Mouse (Mus musculus): ENCODE results near the gene Epb41l2. TPM values are rescaled to one million over a fixed set of nuclear protein-coding genes. Genes with fewer than 3 reads are reported as not detected.

The Epb41l2 gene
- total RNA-seq, 4 experiments from 2014 or later = 104 to 132 (median 122) TPM

DNA sequence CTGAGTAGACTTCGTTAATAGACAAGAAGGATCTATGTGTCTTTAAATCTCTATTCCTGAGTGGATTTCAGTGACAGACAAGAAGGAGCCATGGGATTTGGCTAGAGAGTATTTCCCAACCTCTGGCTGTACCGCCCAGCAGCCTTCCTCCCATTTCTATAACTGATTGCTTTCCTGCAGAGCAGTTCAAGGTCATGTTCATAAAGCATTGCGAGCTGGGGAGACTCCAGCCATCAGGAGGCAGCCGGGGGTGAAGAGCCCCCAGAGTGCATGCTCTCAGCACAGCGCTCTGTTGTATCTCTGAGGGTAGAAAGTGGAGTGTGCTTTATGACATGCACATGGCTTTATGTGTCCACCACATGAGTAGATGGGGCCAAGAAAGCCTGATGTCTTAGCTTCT lies 123.2 kb downstream of the Epb41l2 start:
- DNase-seq (ENCODE audit: low spot score in 2 of 2) = no peak

DNA sequence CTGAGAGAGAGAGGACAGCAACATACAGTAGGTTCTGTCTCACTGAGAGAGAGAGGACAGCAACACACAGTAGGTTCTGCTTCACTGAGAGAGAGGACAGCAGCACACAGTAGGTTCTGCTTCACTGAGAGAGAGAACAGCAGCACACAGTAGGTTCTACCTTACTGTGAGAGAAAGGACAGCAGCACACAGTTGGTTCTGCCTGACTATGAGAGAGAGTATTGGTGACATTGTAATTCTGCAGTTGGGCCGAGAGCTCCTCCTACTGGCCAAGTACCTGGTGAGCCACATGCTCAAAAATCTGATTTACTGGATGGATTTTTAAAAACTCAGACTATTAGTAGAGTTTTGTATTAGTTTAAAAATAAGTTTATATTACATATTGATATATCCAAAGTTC lies 128.9 kb downstream of the Epb41l2 start:
- peak; percentile 27 to 29 for DNase-seq (ENCODE audit: low spot score in 2 of 2)

DNA sequence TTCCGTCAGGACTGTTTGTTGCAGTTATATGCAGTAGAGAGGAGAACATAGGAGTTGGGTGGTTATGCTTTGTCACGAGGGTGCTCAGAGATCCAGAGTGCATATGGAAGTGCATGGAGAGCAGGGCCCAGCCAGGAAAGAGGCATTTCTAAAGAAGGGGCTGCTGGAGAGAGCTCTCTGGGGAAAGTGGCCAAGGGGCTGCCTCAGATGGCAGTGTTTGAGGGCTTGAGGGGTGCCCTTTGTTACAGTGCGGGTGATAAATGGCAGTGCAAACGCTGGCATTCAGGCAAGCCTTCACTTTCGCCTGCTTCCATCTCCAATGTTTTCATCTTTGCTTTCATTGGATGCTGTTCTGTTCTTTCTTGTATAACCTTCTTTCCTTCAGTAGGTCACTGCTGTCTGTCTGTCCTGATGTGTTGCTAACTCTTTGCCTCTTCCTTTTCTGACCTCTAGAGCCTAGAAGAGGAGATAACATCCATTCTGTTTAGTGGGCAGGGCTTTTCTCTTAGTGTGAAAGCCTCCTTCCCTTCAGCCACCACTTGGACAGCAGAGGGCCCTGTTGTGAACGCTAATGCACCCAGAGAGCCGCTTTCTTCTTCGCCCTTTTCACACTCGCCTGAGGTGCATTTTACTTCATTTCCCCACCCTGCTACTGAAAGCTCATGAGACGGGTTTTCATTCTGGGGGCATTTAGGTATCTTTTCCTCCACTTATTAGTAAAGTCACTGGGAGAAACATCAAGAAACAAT lies 139.9 kb downstream of the Epb41l2 start:
- no peak for DNase-seq (ENCODE audit: low spot score in 2 of 2)

DNA sequence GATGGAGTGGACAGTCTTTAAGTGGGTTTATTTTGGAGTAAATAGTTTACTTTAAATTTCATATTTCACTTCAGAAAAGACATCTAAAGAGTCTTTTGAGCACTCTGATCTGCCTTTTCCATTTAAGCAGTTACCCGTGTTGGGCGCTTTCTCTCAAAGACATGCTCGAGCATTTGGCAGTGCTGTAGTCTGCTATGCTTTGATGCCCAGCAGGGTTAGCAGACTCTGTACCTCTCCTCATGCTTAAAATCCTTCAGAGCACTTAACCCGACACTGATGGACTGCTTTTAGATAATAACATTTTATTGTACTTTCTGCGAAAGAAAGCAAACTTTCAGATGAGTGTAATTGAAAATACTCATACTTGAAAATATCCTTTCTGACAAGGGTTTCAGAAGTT lies 143.7 kb downstream of the Epb41l2 start:
- DNase-seq (ENCODE audit: low spot score in 2 of 2) = no peak

DNA sequence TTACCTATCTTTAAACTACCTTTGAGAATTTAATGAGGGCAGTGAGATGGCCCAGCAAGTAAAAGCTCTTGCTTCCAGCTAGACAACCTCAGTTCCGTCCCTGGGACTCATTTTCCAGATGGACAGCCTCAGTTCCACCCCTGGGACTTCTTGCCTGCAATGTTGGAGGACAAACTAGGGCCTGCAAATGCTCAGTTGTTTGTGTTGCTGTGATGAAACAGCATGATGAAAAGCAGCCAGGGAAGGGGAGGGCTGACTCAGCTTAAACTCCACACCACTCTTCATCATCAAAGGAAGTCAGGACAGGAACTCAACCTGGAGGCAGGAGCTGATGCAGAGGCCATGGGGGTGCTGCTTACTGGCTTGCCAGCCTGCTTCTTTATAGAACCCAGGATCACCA lies 154.2 kb downstream of the Epb41l2 start:
- DNase-seq (ENCODE audit: low spot score in 2 of 2) = no peak

DNA sequence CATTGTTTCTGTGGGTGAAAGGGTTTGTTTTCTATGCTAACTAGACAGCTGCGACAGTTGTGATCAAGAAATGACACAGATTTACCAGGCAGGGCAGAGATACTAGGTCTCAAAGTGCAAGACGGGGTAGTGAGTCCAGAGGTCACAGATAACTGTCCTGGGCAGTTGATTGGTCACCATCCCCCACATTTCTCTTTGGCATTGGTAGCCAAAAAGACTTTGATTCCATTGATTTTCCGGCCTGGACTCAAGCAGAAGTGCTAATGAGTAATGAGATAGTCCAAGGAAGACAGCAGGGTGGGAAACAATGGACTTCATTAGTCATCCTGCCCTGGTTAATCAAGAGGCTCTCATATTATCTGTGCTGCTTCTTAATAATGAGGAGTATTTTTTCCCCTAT lies 160.4 kb downstream of the Epb41l2 start:
- DNase-seq (ENCODE audit: low spot score in 2 of 2) = no peak

DNA sequence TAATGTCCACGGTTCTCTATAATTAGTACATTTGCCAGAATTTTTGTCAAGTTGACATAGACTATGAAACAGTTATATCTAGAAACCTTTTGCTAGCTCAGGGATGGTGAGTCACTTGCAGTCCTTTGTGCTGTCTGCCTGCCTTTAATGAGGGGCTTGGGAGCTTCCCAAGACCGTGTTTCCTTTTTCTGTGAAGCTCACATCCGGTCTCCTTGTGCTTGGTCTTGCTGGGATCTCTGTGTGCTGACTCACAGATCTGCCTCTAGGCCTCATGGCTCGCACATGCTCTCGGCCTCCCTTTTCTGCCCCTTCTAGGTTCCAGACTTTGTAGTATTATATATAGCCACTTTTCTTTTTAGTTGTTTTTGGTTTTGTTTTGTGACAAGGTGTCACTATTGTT lies 160.8 kb downstream of the Epb41l2 start:
- no peak for DNase-seq (ENCODE audit: low spot score in 2 of 2)

DNA sequence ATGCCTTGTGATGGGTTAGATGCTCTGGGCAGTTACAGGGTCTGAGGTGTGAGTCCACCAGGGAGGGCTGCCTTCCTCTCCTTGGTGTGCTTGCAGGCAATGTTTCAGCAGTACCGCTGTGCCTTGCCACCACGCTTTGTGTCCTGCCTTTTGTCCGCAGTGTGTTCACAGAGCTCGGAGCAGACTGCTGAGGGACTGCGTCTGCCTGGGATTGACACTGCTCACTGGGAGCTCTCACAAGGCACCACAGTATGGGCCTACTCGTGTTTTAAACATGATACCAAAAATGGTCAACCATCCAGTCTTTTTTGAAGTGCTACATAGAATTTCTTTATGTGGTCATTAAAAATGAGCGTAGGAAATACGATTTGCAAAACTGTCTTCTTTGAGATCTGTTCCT lies 164.1 kb downstream of the Epb41l2 start:
- no peak for DNase-seq (ENCODE audit: low spot score in 2 of 2)

DNA sequence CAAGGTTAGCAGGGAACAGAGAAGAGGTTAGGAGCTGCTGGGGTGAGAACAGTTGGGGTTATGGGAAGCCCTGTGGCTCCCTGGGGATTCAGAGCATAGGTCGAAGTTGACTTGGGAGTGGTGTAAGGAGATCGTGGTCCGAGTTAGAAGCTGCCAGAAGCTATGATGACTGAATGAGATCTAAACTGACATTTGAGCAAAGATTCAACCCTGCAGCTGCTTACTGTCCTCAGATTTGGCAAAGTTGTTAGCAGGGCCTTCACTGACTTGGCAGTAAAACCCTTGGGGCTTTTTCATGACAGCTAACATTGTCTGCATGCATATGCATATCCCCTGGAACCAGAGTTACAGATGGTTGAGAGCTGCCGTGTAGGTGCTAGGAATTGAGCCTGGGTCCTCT lies 166.6 kb downstream of the Epb41l2 start:
- DNase-seq (ENCODE audit: low spot score in 2 of 2) = no peak

DNA sequence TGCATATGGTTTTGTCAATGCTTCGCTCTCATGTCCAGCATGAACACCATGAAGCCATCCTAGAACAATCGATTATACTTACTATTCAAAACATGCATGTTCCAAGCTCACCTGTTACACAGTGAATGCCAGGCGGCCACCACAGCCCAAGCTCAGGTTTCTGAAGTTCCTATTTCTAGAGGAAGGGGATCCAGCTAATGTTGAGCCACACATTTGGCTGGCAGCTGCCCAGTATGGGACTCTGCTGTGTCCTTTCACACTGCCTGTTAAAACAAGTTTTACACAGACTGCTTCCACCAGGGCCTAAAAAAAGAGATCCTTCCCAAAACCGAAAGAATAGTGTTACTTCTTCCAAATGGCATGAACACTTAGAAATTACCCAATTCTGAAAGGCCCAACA lies 167.0 kb downstream of the Epb41l2 start:
- DNase-seq (ENCODE audit: low spot score in 2 of 2) = no peak

DNA sequence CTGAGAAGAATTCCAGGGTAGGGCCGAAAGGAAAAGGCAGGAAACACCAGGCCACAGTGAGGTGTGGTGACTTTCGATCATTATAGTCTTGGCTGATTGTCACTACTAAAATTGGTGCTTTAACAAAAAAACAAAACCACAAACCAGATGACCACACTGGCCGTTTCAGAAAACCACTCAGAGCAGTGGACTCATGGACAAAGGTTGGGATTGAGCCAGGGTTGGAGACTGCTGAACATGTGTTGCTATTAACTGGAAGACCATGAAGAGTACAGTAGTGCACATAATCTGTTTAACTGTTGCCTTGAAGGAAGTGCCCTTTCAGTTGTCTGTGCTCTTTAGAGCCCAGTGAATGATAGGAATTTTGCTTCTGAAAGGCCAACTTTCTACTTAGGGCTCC lies 167.5 kb downstream of the Epb41l2 start:
- DNase-seq (ENCODE audit: low spot score in 2 of 2) = no peak

DNA sequence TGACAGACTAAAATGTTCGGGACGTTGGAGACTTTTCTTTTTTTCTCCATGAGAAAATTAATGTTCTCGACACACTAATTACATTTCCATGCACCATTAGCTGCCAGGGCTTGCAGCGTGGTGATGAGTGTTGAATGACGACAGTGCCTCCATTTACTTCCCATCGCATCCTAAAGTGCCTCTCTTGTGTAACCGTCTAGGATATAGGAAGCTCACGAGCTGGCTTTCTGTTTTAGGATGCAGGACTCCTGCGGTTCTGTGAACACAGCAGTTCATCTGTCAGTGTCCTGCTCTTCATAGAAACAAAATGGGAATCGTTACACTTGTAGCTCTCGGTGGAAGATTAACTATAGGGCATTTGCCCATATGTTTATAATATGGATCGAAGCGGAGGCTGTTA lies 171.7 kb downstream of the Epb41l2 start:
- DNase-seq (ENCODE audit: low spot score in 2 of 2) = no peak

DNA sequence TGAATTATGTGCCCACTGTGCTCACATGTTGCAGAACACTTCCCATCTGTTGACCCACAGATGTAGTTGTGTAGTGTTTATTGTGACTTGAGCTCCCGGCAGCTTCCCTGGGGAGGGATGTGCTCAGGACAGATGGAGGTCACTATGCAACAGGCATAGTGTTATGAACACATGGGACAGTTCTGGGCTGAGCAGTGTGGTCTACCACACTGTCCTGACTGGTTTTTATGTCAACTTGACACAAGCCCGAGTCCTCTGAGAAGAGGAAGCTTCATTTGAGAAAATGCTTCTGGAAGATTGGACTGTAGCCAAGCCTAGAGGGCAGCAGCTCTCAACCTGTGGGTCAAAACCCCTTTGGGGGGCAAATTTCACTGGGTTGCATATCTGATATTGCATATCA lies 173.5 kb downstream of the Epb41l2 start:
- DNase-seq (ENCODE audit: low spot score in 2 of 2) = no peak

DNA sequence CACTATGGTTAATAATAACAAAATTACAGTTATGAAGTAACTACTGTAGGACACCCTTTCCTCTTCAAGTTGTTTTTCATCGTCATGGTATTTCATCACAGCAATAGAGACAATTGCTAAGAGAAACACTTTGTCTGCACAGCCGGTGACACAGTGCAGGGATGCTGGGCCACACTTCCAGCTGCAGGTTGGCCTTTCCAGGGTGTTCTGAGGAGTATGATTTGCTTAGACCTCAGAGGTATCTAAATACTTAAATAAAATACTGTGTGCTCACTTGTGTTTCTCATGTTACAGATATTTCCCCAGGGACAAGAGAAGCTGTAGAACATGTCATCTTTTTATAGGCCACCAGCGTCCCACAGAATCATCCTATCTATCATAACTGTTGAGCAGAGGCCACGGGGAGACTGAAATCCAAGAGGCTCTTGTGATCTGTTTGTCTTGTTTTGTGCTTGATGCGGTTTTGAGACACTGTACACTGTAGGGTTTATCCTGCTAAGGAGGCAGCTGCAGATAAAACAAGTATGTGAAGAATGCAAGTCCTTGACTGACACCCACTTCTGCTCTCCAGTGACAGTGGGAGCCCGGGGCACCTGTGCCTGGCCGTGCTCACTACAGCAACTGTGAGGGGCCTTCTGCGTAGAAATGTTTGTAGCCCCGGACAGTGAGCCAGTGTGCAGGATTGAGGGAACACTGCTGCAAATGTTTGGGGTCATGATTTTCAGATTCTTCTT lies 174.1 kb downstream of the Epb41l2 start:
- DNase-seq (ENCODE audit: low spot score in 2 of 2) = no peak

DNA sequence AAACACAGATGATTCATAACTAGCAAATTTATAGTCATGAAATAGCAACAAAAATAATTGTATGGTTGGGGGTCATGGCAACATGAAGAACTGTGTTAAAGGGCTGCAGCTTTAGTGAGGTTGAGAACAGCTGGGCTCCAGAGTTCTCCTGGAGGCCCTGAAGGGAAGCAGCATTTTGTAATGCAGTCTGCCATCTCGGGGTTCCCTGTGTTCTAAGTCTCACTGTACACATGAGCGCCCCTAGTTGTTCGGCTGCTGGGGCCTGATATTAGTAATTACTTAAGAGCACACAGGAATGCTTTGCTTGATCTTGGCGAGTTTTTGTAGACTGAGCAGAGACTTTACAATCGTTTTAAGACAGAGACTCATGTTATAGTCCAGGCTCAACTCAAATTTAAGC lies 174.9 kb downstream of the Epb41l2 start:
- no peak for DNase-seq (ENCODE audit: low spot score in 2 of 2)

DNA sequence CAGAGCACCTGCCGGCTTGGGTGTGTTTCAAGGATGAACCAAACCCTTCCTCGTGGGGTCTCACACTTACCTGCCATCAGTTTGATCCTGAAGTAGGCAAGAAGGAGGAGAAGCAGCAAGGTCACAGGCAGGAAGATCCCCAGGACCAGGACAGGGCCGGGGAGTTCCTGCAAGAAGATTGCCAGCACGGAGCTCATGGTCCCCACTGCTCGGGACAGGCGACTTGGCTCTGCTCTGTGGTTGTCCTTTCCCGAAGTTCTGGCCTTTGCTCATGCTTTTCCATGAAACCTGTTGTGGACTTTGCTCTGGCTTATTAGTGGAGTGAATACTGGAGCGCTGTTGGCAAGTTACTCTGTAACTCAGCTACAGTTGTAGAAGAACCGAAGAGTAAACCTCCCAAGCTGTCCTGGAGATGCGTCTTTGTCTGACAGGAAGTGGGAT lies 176.3 kb downstream of the Epb41l2 start, which contains the start of gene Smlr1:
Gene Smlr1 (minus strand): TSS at position 377 of the 441 bp plus-strand sequence.
- no peak for DNase-seq (ENCODE audit: low spot score in 2 of 2)

DNA sequence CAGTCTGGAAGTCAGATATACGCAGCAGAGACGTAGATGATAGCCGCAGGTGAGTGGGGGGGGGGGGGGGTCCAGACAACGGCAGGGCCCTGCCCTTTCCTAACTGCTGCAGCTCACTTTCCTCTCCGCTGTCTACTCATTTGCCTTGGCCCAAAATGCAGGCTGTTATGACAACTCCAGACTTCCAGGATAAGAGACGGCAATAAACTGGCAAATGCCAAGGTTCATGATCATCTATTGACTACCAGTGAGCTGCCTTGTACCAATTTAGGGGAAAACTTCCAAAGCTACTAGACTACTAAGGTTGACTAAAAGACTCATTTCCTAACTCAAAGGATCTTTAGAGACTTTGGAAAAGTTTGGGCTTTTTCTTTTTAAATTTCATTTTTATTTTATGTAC lies 177.0 kb downstream of the Epb41l2 start:
- no peak for DNase-seq (ENCODE audit: low spot score in 2 of 2)

DNA sequence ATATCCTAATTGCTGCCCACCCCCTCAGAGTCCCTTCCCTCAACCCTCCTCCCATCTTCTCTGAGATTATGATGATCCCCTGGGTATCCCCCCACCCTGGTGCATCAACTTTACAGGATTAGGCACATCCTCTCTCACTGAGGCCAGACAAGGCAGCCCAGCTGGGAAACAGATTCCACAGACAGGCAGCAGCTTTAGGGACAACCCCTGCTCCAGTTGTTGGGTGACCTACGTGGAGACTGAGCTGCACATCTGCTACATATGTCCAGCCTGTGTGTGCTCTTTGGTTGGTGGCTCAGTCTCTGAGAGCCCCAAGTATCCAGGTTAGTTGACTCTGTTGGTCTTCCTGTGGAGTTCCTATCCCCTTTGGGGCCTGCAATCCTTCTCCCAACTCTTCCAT lies 179.1 kb downstream of the Epb41l2 start:
- DNase-seq (ENCODE audit: low spot score in 2 of 2) = no peak

DNA sequence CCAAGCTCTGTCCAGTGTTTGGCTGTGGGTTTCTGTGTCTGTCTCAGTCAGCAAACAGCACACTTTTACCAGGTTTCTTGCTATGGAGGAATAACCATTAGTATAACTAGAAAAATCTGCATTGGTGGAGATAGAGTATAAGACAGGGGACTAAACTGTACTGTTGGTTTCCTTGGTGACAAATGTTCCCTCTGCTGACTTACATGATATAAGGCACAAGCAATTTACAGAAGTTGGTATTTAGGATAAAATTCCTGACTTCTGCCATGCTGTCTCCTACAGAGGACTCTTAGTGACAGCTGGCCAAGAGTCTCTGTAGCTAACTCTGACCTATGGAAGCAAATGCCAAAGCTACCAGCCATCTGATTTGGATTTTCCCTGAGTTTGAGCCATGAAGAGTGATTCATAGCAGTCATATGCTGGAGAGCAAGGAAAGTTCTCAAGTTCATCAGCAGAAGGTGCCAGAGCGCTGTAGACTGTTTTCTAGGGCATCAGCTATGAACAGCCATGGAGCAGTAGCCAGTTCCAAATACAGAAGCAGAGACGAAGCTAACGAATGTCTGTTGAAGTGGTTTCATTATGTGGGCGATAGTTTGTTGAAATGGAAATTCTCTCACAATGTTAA lies 179.7 kb downstream of the Epb41l2 start:
- DNase-seq (ENCODE audit: low spot score in 2 of 2) = peak; percentile 11 to 64

DNA sequence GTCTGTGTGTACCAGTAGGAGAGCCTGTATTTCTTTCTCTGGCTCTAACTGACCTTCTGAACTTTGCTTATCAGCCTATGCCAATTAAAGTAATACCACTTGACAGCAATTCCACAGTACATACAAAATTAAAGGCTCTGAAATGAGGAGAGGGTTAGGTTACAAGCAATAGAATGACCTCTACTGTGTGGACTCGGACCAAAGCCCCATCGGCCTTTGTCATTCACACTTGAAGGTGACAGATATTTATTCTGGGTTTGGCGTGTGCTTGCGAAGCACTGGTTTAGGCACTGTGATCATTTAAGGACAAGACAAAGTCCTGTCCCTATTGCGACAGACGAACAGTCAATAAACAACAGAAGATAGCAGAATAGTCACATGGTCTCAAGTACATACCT lies 180.2 kb downstream of the Epb41l2 start:
- DNase-seq (ENCODE audit: low spot score in 2 of 2) = no peak

DNA sequence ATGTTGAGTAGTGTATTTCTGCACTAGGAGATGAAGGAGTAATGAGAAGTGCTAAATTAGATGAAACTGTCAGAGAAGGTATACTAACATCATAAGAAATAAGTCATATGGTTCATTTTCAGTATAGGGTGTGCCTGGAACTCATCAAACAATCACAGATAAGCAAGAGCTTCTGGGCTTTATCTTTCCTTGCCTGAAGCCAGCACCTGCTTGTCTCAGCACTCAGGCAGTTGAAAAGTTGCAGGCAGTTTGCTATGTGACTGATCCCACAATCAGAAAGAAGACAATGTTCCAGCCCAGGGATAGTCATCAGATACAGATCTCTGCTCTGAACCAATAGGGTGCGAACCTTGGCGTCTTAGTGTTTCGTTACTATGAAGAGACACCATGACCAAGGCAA lies 181.5 kb downstream of the Epb41l2 start:
- DNase-seq (ENCODE audit: low spot score in 2 of 2) = no peak

DNA sequence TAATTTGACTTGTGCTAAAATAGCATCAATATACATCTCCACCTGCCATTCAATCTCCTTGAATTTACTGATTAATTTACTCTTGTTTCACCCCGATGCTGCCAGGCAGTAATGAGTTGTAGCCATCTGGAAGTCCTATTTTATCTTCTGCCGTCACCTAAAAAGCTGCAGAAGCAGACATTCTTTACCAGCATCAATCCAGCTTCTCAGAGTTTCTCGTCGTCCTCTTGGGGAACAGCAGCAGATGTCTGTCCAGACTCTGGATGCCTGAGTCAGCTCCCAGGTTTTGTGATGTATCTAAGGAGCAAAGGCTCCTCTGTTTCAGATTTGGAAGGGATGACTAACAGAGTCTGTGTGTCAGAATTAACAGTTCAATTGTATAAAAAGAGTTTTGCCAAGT lies 193.3 kb downstream of the Epb41l2 start:
- DNase-seq (ENCODE audit: low spot score in 2 of 2) = no peak
